Mouse (Mus musculus) spleen, adult 2 months (tissue): ENCODE results near the gene Tnfrsf1b.

Experiments used
- CTCF ChIP-seq: fragments of 200-500 bp; IDR thresholded peaks from 2 replicates; pipeline ENCODE4 v1.5.1; 2011; ENCODE audit warnings: mild to moderate bottlenecking, inconsistent platforms; ENCODE audit not compliant: insufficient read depth, insufficient read length, insufficient replicate concordance; ENCODE audit errors: extremely low read depth
- POLR2A ChIP-seq: fragments of 200-500 bp; IDR thresholded peaks from 2 replicates; pipeline ENCODE4 v1.6.1; 2011; ENCODE audit warnings: low read depth, low read length, inconsistent platforms

GRCm38 (mm10) chr4:145220001-145220400, 26.7 kb downstream of the Tnfrsf1b start:
- TF ChIP-seq CTCF (no peak), POLR2A (no peak)
